Mouse (Mus musculus) MEL (cell line): ENCODE results near the gene Gm34653. TPM values are rescaled to one million over a fixed set of nuclear protein-coding genes. Genes with fewer than 3 reads are reported as not detected.

Experiments
- DNase-seq: peaks from one replicate; pipeline ENCODE4 v3.0.0; 2011; ENCODE audit warnings: low read depth, low spot score
- H3K27ac ChIP-seq: 2 replicates; pipeline ENCODE4 v1.5.1; 2012; ENCODE audit warnings: low read depth, mild to moderate bottlenecking, control low read depth, low read length, moderate library complexity; ENCODE audit not compliant: control insufficient read depth
- H3K27me3 ChIP-seq, 2 experiments: fragments of 150-350 bp in 1 of 2; sonication (generic) in 1 of 2; 2 replicates each; pipeline ENCODE4 v1.6.1; 2012; ENCODE audit warnings: low read length in 2 of 2, mild to moderate bottlenecking in 2 of 2, improper control_type of control experiment in 1 of 2, moderate library complexity in 1 of 2; ENCODE audit not compliant: insufficient read depth in 2 of 2, control insufficient read depth in 1 of 2
- H3K36me3 ChIP-seq, 2 experiments: 2 replicates each; pipeline ENCODE4 v1.6.1; 2012 to 2014; ENCODE audit warnings: low read length in 2 of 2, improper control_type of control experiment in 1 of 2, inconsistent platforms in 1 of 2, mild to moderate bottlenecking in 1 of 2; ENCODE audit not compliant: insufficient read depth in 2 of 2, control insufficient read depth in 1 of 2
- H3K4me1 ChIP-seq, 2 experiments: fragments of 150-350 bp in 1 of 2; sonication (generic) in 1 of 2; 2 replicates each; pipeline ENCODE4 v1.6.1; 2012; ENCODE audit warnings: low read length in 2 of 2, improper control_type of control experiment in 1 of 2, mild to moderate bottlenecking in 1 of 2; ENCODE audit not compliant: insufficient read depth in 2 of 2, control insufficient read depth in 1 of 2
- H3K4me3 ChIP-seq, 2 experiments: fragments of 150-350 bp in 1 of 2; sonication (generic) in 1 of 2; 2 replicates each; pipeline ENCODE4 v1.5.1; 2012; ENCODE audit warnings: low read depth in 2 of 2, low read length in 2 of 2, mild to moderate bottlenecking in 2 of 2, moderate library complexity in 2 of 2, control low read depth in 1 of 2, improper control_type of control experiment in 1 of 2; ENCODE audit not compliant: control insufficient read depth in 1 of 2, insufficient read depth in 1 of 2
- H3K79me2 ChIP-seq: 2 replicates; pipeline ENCODE4 v1.6.1; 2012; ENCODE audit warnings: mild to moderate bottlenecking, low read length, moderate library complexity; ENCODE audit not compliant: control insufficient read depth, poor library complexity, insufficient read depth
- H3K9ac ChIP-seq: 2 replicates; pipeline ENCODE4 v1.6.1; 2012; ENCODE audit warnings: low read depth, mild to moderate bottlenecking, control low read depth, low read length, moderate library complexity; ENCODE audit not compliant: control insufficient read depth, poor library complexity, severe bottlenecking
- H3K9me3 ChIP-seq: fragments of 150-350 bp; sonication (generic); replicated peaks from 2 replicates; pipeline ENCODE4 v1.6.1; 2012; ENCODE audit warnings: mild to moderate bottlenecking, low read length, improper control_type of control experiment, moderate library complexity; ENCODE audit not compliant: insufficient read depth
- CHD1 ChIP-seq: IDR thresholded peaks from 2 replicates; pipeline ENCODE4 v1.6.1; 2012; ENCODE audit warnings: low read depth, mild to moderate bottlenecking, inconsistent platforms, low read length, improper control_type of control experiment
- CTCF ChIP-seq, 3 experiments: IDR thresholded peaks in 2 of 3; conservative IDR thresholded peaks in 1 of 3; 2 replicates each; pipeline ENCODE4 v1.5.1; 2011 to 2012; ENCODE audit warnings: low read length in 3 of 3, low read depth in 2 of 3, mild to moderate bottlenecking in 2 of 3, improper control_type of control experiment in 1 of 3, inconsistent platforms in 1 of 3, mixed read lengths in 1 of 3, moderate library complexity in 1 of 3; ENCODE audit not compliant: control insufficient read depth in 1 of 3, insufficient read depth in 1 of 3, poor library complexity in 1 of 3, severe bottlenecking in 1 of 3
- E2F4 ChIP-seq: IDR thresholded peaks from 2 replicates; pipeline ENCODE4 v1.6.1; 2011; ENCODE audit warnings: low read depth, low read length, improper control_type of control experiment, borderline replicate concordance
- ELF1 ChIP-seq: IDR thresholded peaks from 2 replicates; pipeline ENCODE4 v1.6.1; 2014; ENCODE audit warnings: low read depth, mild to moderate bottlenecking, inconsistent platforms, low read length, improper control_type of control experiment, moderate library complexity
- ETS1 ChIP-seq: IDR thresholded peaks from 2 replicates; pipeline ENCODE4 v1.6.1; 2012; ENCODE audit warnings: low read depth, mild to moderate bottlenecking, inconsistent platforms, low read length, improper control_type of control experiment, moderate library complexity
- GATA1 ChIP-seq: IDR thresholded peaks from 2 replicates; pipeline ENCODE4 v1.6.1; 2011; ENCODE audit warnings: low read depth, low read length, improper control_type of control experiment
- JUND ChIP-seq: IDR thresholded peaks from 2 replicates; pipeline ENCODE4 v1.6.1; 2011; ENCODE audit warnings: low read depth, mild to moderate bottlenecking, improper control_type of control experiment, low read length
- MAZ ChIP-seq: IDR thresholded peaks from 2 replicates; pipeline ENCODE4 v1.6.1; 2012; ENCODE audit warnings: low read depth, mild to moderate bottlenecking, inconsistent platforms, low read length, improper control_type of control experiment
- MEF2A ChIP-seq: IDR thresholded peaks from 2 replicates; pipeline ENCODE4 v1.6.1; 2014; ENCODE audit warnings: low read depth, mild to moderate bottlenecking, inconsistent platforms, low read length, improper control_type of control experiment; ENCODE audit not compliant: poor library complexity, insufficient replicate concordance, severe bottlenecking; ENCODE audit errors: extremely low read depth
- NELFE ChIP-seq: IDR thresholded peaks from 2 replicates; pipeline ENCODE4 v1.6.1; 2011; ENCODE audit warnings: low read depth, low read length, improper control_type of control experiment
- NRF1 ChIP-seq: IDR thresholded peaks from 2 replicates; pipeline ENCODE4 v1.6.1; 2014; ENCODE audit warnings: low read depth, mild to moderate bottlenecking, inconsistent platforms, low read length, improper control_type of control experiment, moderate library complexity; ENCODE audit not compliant: poor library complexity, insufficient read depth, severe bottlenecking
- POLR2A ChIP-seq, 2 experiments: IDR thresholded peaks; 2 replicates each; pipeline ENCODE4 v1.6.1; 2011 to 2012; ENCODE audit warnings: low read length in 2 of 2, mild to moderate bottlenecking in 2 of 2, control low read depth in 1 of 2, improper control_type of control experiment in 1 of 2, low read depth in 1 of 2, moderate library complexity in 1 of 2; ENCODE audit not compliant: control insufficient read depth in 1 of 2, insufficient read depth in 1 of 2, poor library complexity in 1 of 2
- POLR2AphosphoS2 ChIP-seq: IDR thresholded peaks from 2 replicates; pipeline ENCODE4 v1.6.1; 2011; ENCODE audit warnings: low read length, improper control_type of control experiment
- RAD21 ChIP-seq: IDR thresholded peaks from 2 replicates; pipeline ENCODE4 v1.6.1; 2011; ENCODE audit warnings: mild to moderate bottlenecking, low read depth, low read length, improper control_type of control experiment
- RCOR1 ChIP-seq: IDR thresholded peaks from 2 replicates; pipeline ENCODE4 v1.6.1; 2012; ENCODE audit warnings: low read depth, mild to moderate bottlenecking, inconsistent platforms, low read length, improper control_type of control experiment
- SIN3A ChIP-seq: IDR thresholded peaks from 2 replicates; pipeline ENCODE4 v1.6.1; 2012; ENCODE audit warnings: low read length, improper control_type of control experiment, inconsistent platforms
- TAL1 ChIP-seq: IDR thresholded peaks from 2 replicates; pipeline ENCODE4 v1.6.1; 2012; ENCODE audit warnings: mild to moderate bottlenecking, inconsistent platforms, low read length, moderate library complexity, mixed read lengths
- TCF12 ChIP-seq: IDR thresholded peaks from 2 replicates; pipeline ENCODE4 v1.6.1; 2014; ENCODE audit warnings: low read depth, mild to moderate bottlenecking, inconsistent platforms, low read length, improper control_type of control experiment, moderate library complexity
- USF2 ChIP-seq, 2 experiments: IDR thresholded peaks; 2 replicates each; pipeline ENCODE4 v1.6.1; 2011 to 2012; ENCODE audit warnings: improper control_type of control experiment in 2 of 2, low read length in 2 of 2, borderline replicate concordance in 1 of 2, inconsistent platforms in 1 of 2, low read depth in 1 of 2, mild to moderate bottlenecking in 1 of 2; ENCODE audit not compliant: insufficient read depth in 1 of 2
- ZMIZ1 ChIP-seq: IDR thresholded peaks from 2 replicates; pipeline ENCODE4 v1.6.1; 2012; ENCODE audit warnings: low read depth, mild to moderate bottlenecking, inconsistent platforms, low read length, improper control_type of control experiment, moderate library complexity
- ZNF384 ChIP-seq: IDR thresholded peaks from 2 replicates; pipeline ENCODE4 v1.6.1; 2012; ENCODE audit warnings: low read depth, mild to moderate bottlenecking, inconsistent platforms, low read length, improper control_type of control experiment
- polyA plus RNA-seq, 2 experiments: library from polyadenylated mRNA; stranded (reverse) in 1 of 2; unstranded in 1 of 2; fragments of >175 nt in 1 of 2; fragments of >200 nt in 1 of 2; gene quantifications; 2 replicates each; pipeline versions ENCODE4 v1.2.1 to v1.2.4; 2012; ENCODE audit warnings: low replicate concordance in 2 of 2, low read depth in 1 of 2; ENCODE audit not compliant: insufficient read length in 2 of 2, insufficient read depth in 1 of 2, missing spikeins in 1 of 2
- total RNA-seq: library from RNA; depleted of rRNA; stranded (reverse); fragments of 300-350 nt; gene quantifications from 2 replicates; pipeline ENCODE4 v1.2.3, GENCODE M21; 2012

Gm34653 gene
- total and polyA plus RNA-seq, 3 experiments, result 0.08 to 0.10 TPM; not detected in 1

DNA sequence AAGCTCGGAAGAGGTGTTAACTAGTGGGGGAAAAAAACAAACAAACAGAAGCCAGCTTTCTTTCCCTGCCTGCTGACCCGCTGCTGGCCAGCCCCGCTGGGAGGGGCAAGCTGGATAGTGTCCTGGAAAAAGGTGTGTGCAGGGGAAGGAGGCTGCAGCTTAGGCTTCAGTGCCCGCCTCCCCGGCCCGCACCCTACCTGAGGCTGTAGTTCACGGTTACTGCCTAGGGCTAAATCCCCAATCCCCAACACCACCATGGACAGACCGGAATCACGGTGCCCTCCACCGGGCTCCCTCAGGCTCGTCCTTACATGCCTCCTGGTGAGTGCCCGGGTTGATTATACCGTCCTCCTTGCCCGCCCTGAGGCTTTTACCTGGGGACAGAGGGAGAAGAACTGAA, 41.5 kb downstream of the Gm34653 start, which contains the start of gene Cutal:
Gene Cutal, plus strand, starts transcription at position 126 of the 400 bp plus-strand sequence.
- TF ChIP-seq USF2 (IDR thresholded peaks at IDR 0.05; ENCODE audit: borderline replicate concordance in 1 of 2, insufficient read depth in 1 of 2, low read depth in 1 of 2, low read length in 2 of 2) (no peak), CHD1 (no peak), TAL1 (no peak), RCOR1 (no peak), E2F4 (no peak), RAD21 (no peak), POLR2A (IDR thresholded peaks at IDR 0.05; ENCODE audit: control insufficient read depth in 1 of 2, insufficient read depth in 1 of 2, low read depth in 1 of 2, low read length in 2 of 2, poor library complexity in 1 of 2) (no peak), ETS1 (no peak), POLR2AphosphoS2 (no peak), TCF12 (no peak)
- H3K9me3 ChIP-seq, result no peaks in the 10 kb centered on the region
- H3K9ac ChIP-seq, result no peak within 1 kb of the TSS
- no peak for DNase-seq
- peaks cover 0 to 7% of the 10 kb centered on the region in 2 experiments; a peak in 2 of 4 replicates for H3K36me3 ChIP-seq
- peaks cover 19% of the 10 kb centered on the region for H3K79me2 ChIP-seq
- H3K27me3 ChIP-seq, result no peaks in the 10 kb centered on the region
- peaks cover 3 to 6% of the 10 kb centered on the region in 2 experiments for H3K4me1 ChIP-seq
- no peak within 1 kb of the TSS for H3K27ac ChIP-seq
- no peak within 1 kb of the TSS for H3K4me3 ChIP-seq

DNA sequence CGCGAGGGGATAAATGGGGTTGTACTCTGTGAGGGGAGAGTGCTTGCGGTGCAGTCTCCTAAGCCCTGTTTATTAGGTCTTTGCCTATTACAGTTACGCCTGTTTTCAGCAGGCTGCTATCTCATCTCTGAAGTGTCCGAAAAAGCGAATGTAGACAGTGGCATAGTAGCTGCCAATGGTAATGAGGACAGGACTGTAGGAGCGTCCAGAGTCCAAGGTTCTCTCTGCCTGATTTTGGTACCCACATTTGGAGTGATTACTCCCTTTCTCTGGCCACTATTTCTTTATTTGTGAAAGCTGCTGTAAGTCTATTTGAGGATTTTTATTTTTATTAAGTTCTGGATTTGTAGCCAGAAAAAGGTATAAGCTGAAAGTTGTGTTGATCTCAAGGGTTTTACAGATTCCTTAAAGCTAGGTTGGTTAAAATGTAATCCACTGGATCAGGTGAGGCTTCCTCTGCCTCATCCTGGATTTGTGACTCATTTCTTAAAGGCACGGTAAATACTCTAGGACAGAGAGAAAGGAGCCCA, 42.1 kb downstream of the Gm34653 start, which contains the start of gene Psmd5:
Gene Psmd5, minus strand, starts transcription at position 153 of the 530 bp plus-strand sequence.
- no peaks in the 10 kb centered on the region for H3K27me3 ChIP-seq
- DNase-seq, result no peak
- H3K36me3 ChIP-seq, result peaks cover 0 to 4% of the 10 kb centered on the region in 2 experiments; a peak in 2 of 4 replicates
- H3K4me1 ChIP-seq, result peaks cover 5 to 8% of the 10 kb centered on the region in 2 experiments; a peak in 3 of 4 replicates
- no peak within 1 kb of the TSS for H3K9ac ChIP-seq
- H3K27ac ChIP-seq, result no peak within 1 kb of the TSS
- no peak within 1 kb of the TSS for H3K4me3 ChIP-seq
- TF ChIP-seq NRF1 (no peak), CTCF (IDR thresholded peaks at IDR 0.05 in 2 of 3, conservative IDR thresholded peaks at IDR 0.05 in 1 of 3; ENCODE audit: control insufficient read depth in 1 of 3, insufficient read depth in 1 of 3, low read depth in 2 of 3, low read length in 3 of 3, poor library complexity in 1 of 3, severe bottlenecking in 1 of 3) (no peak), MAZ (no peak), TCF12 (no peak), USF2 (IDR thresholded peaks at IDR 0.05; ENCODE audit: borderline replicate concordance in 1 of 2, insufficient read depth in 1 of 2, low read depth in 1 of 2, low read length in 2 of 2) (no peak), JUND (no peak), POLR2AphosphoS2 (no peak), GATA1 (no peak), SIN3A (no peak), E2F4 (no peak), NELFE (no peak), ZNF384 (no peak), POLR2A (IDR thresholded peaks at IDR 0.05; ENCODE audit: control insufficient read depth in 1 of 2, insufficient read depth in 1 of 2, low read depth in 1 of 2, low read length in 2 of 2, poor library complexity in 1 of 2) (no peak), MEF2A (no peak), ELF1 (no peak), CHD1 (no peak), ZMIZ1 (no peak)
- TF ChIP-seq, all 39 proteins: peak for 0
- no peaks in the 10 kb centered on the region for H3K9me3 ChIP-seq
- peaks cover 13% of the 10 kb centered on the region for H3K79me2 ChIP-seq
